Mouse (Mus musculus) testis, adult 2 months (tissue): ENCODE measurements at regions not wholly inside any gene's neighbourhood (a gene's known extent, or its start where the extent isn't known, plus 50 kb on each side); places are given as distances from the start of the nearest gene placed in this dataset.

Experiments
- H3K27ac ChIP-seq: fragments of 200-500 bp; 2 replicates; pipeline ENCODE4 v1.5.1; 2012; ENCODE audit warnings: low read depth, low read length; ENCODE audit not compliant: control insufficient read depth, insufficient read depth
- H3K27me3 ChIP-seq: fragments of 200-500 bp; 2 replicates; pipeline ENCODE4 v1.6.1; 2012; ENCODE audit warnings: mild to moderate bottlenecking, low read length, moderate library complexity; ENCODE audit not compliant: control insufficient read depth, insufficient read depth
- H3K36me3 ChIP-seq: fragments of 200-500 bp; 2 replicates; pipeline ENCODE4 v1.6.1; 2012; ENCODE audit warnings: mild to moderate bottlenecking, low read length; ENCODE audit not compliant: control insufficient read depth, insufficient read depth
- H3K4me1 ChIP-seq: fragments of 200-500 bp; 2 replicates; pipeline ENCODE4 v1.6.1; 2012; ENCODE audit warnings: low read length; ENCODE audit not compliant: control insufficient read depth, insufficient read depth
- H3K4me3 ChIP-seq: fragments of 200-500 bp; 2 replicates; pipeline ENCODE4 v1.5.1; 2012; ENCODE audit warnings: low read depth, mild to moderate bottlenecking, low read length, moderate library complexity, mixed read lengths; ENCODE audit not compliant: control insufficient read depth
- CTCF ChIP-seq: fragments of 200-500 bp; IDR thresholded peaks from 2 replicates; pipeline ENCODE4 v1.5.1; 2012; ENCODE audit warnings: low read depth, mild to moderate bottlenecking, inconsistent platforms, low read length, moderate library complexity; ENCODE audit not compliant: control insufficient read depth, insufficient read depth, insufficient replicate concordance
- POLR2A ChIP-seq: fragments of 200-500 bp; IDR thresholded peaks from 2 replicates; pipeline ENCODE4 v1.6.1; 2012; ENCODE audit warnings: low read depth, mild to moderate bottlenecking, inconsistent platforms, low read length, moderate library complexity; ENCODE audit not compliant: control insufficient read depth

DNA sequence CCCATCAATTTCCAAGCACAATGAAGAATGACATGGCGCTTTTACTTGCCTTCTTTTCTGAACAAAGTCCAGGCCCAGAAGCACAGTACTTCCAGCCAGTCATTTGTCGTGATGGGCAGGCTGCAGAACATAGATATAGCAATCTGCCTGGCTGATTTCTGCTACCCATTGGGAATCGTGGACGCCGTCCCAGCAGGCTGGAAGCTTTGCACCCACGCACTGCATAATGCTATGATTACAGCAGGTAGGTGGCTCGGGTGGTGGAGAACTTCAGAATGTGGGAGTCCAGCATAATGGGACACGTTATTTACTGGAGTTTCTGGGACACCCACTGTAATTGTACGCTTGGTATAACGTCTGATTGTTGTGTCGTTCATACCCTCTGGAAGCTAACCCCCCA lies 116.2 kb upstream of the Meis2 start:
- Histone ChIP-seq H3K36me3 (no peaks in the 10 kb centered on the region), H3K4me1 (no peaks in the 10 kb centered on the region), H3K27me3 (no peaks in the 10 kb centered on the region), H3K4me3 (no peak overlapping the region), H3K27ac (no peak overlapping the region)
- TF ChIP-seq CTCF (no peak), POLR2A (no peak)

DNA sequence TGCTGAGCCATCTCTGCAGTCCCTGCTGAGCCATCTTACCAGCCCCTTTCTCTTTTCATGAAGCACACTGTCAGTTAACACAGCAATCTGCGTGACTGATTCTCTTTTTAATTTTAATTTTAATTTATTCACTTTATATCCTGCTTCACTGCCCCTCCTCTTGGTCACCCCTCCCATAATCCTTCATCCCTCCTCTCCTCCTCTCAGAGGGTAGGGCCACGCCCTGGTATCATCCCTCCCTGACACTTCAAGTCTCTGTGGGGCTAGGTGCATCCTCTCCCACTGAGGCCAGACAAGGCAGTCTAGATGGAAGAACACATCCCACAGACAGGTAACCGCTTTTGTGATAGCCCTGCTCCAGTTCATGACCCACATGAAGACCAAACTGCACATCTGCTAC lies 111.5 kb upstream of the Meis2 start:
- Histone ChIP-seq H3K27ac (no peak overlapping the region), H3K4me1 (no peaks in the 10 kb centered on the region), H3K36me3 (no peaks in the 10 kb centered on the region), H3K27me3 (no peaks in the 10 kb centered on the region), H3K4me3 (no peak overlapping the region)
- no peak for TF ChIP-seq CTCF
- no peak for TF ChIP-seq POLR2A

DNA sequence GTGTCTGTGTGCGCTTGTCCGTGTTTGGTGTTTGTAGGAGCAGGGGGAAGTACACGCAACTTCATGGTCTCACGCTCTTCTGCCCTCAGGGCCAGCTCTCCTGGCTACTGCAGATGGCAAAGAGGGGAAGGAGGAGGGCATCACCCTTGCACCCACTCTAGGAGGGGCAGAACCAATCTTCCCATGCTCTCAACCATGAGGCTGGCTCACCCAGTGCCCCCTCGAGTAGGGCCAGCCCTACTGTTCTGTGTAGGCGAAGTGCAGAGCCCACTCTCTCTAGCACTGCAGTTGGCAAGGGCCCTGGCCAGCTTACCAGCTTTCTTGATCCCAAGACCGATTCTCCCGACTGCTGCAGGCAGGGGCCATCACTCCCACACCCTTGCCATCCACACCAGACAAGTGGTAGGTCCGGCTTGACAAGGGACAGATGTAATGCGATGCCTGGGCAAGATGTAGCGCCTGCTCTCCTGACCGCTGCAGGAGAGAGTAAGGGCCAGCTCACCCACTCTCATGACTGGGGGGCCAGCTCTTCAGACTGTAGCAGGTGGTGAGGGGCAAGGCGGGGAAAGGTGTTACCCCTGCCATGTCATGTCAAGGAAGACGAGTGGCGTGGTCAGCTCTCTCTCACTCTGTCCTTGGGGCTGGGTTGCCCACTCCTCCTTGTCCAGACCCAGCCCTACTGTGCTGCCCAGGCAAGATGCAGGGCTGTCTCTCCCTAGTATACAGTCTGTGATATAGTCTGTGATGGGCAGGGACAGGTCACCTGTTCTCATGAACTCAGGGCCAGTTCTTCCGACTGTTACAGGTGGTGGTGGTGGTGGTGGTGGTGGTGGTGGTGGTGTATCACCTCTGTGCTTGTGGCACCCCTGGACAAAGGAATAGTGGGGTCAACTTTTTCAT lies 100.5 kb upstream of the Meis2 start:
- H3K27me3 ChIP-seq: no peaks in the 10 kb centered on the region
- H3K27ac ChIP-seq: no peak overlapping the region
- H3K36me3 ChIP-seq: no peaks in the 10 kb centered on the region
- no peak overlapping the region for H3K4me3 ChIP-seq
- TF ChIP-seq CTCF (no peak), POLR2A (no peak)
- no peaks in the 10 kb centered on the region for H3K4me1 ChIP-seq
